Mouse (Mus musculus) inflammation-experienced regulatory T-cells (primary cell): ENCODE data around the gene Tceal7. TPM values are rescaled to one million over a fixed set of nuclear protein-coding genes. Genes with fewer than 3 reads are reported as not detected.

ENCODE experiments used
- polyA plus RNA-seq, 2 experiments: library from polyadenylated mRNA; unstranded; fragments of 100-300 nt; shearing (Covaris generic); gene quantifications; one replicate each; pipeline ENCODE4 v1.2.1; 2017

Tceal7 gene
- polyA plus RNA-seq = not detected

DNA sequence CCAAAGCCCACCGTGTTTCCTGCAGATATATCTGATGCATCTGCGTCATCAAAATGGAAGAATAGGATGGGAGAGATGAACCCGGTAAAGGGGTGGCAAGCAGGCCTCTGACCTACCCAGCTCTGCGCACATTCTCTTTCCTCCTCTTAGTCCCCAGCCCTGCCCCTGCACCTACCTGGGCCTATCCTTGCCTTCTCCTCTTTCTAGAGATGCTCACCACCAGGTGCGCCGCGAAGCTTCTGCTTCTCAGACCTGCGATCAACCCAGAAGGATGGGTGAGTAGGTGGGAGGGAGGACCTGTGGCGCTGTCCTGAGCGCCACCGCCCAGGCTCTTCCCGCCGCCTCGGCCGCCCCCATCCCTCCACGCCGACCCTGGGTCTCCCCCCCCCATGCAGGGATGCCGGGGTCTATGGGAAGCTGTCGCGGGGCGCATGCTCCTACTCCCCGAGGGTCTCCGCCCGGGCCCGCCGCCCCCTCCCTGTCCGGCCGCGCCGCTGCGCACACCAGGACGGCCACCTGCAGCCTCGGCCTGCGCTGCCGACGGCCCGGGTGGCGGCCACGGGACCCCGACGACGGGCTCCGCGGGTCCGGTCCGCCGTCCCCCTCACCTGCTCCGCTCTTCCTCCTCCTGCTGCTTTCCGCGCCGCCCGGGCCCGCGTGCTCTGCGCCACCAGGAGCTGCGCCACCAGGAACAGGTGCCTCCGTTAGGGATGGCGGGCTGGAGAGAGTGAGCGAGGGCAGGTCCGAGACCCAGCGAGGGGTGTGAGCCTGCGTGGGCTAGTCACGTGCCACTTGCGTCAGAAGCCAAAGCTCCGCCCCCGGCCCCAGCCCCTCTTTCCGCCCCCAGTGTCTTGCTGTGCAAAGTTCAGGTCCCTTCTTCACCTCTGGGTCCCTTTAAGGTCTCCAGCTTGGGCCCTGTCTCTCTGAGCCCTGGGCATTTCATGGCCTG is at the start of gene Tceal7, which contains the start of gene Bex1:
Gene Tceal7 (plus strand): TSS at position 51 of the 949 bp plus-strand sequence.
Gene Bex1 (minus strand): TSS at position 785 of the 949 bp plus-strand sequence.

DNA sequence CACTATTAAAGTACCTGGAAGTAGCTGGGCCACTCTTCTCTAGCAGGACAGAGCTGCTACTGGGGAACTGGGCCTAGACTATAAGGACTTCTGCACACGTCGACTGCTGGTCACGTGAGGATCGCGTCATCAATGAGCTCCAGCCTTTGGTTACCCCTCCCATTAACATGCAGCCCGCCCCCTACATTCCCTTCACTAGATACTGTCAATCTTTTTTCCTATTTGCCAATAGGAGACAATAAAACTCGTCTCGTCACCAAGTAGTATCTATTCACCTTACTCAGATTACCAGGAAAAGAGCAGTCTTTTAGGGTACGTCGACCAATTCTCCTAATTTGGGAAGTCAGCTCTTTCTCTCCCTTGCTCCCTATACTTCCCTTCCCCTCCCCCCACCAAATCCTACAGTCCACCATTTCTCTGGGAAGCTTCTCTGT is 42.4 kb upstream of the Tceal7 start, which contains the start of gene Tceal8:
Gene Tceal8 (minus strand): TSS at position 225 of the 434 bp plus-strand sequence.

DNA sequence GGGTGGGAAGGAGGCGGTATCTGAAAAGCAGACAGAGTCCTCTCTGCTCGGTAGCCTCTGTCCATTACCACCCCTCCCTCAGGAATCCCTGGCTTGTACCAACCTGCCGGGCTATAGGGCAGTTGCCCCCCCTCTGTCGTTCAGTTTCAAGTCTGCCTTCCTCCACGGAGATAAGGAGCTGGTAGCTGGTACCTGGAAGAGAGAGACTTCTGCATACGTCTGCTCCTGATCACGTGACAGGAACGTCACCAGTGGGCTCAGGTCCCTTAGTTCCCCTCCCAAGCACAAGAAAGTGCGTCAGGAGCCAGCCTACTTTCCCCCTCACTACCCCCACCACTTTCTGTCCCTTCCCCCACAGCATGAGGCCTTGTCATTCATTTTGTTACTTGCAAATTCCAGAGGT is 10.9 kb upstream of the Tceal7 start, which contains the start of gene Tceal5:
Gene Tceal5 (minus strand): TSS at position 213 of the 403 bp plus-strand sequence.

DNA sequence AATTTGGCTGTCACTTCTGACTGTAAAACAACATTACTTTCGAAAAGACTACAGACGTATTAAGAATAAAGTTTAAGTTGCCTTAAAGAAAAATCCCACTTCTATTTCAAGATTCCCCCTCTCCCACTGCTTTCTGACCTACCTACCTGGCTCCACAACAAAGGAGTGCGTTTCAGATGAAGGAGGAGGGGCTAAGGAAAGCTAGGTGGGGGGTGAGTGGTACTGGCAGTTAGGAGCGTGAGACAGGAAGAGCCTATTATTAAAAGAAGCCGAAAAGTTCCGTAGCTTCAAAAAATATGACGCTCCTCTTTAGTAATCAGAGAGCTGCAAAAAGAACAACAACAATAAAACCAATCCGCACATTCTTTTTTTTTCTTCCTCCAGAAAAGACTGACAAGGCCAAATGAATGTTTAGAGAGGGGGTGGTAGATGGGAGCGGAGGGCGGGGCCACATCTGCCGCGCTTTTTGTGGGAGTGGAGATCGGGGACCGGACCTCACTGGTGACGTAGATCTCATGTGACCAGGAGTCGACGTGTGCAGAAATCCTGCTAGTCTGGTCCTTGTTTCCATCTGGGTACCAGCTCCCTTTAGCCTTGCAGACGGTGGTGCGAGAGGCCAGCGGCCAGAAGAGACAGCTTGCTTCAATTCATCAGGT is 30.1 kb downstream of the Tceal7 start, which contains the start of gene Tceal9:
Gene Tceal9 (plus strand): TSS at position 506 of the 656 bp plus-strand sequence.

DNA sequence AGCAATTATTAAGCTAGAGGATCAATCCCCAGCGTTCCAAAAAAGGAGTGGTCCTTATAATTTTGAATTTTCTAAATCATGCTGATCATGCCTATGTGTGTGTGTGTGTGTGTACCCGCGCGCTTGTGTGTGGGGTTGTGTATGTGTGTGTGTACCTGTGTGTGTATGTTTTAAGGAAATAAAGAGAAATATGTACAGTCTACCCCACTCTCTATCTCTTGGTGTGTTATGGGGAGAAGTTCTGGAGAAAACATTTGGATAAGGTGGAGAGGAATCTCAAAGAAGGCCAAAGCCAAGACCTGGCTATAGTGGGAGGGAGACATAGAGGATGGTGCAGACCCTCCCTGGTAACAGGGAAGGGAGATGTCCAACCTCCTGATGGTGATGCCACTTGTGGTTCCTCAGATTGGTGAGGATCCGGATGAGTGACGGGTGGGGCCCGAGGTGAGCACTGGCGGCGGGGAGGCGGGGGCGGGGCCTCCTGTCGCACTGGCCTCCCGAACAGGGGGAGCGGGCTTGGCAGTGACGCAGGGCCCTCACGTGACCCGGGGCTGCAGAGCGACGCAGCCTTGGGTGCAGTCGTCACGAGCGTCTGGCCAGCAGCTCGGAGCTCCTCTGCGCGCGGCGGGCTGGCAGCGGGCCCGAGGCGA is 55.3 kb downstream of the Tceal7 start, which contains the start of gene Bex3:
Gene Bex3 (plus strand): TSS at position 511 of the 650 bp plus-strand sequence.

Other genes starting within 250 kb of the Tceal7 start
- 10 to 100 TPM in 1 of 2 experiments, 1 to 10 TPM in 1; 9.7 to 10.9 TPM for gene Arxes2, start 221.0 kb upstream of the Tceal7 start, polyA plus RNA-seq
- under 1 TPM in 1 of 2 experiments, not detected in 1; 0.36 TPM for gene Arxes1, start 181.4 kb upstream of the Tceal7 start, polyA plus RNA-seq
- 1 to 10 TPM; 1.7 to 5.2 TPM for gene Bex2, start 146.5 kb upstream of the Tceal7 start, polyA plus RNA-seq
- gene Nxf3, start 129.5 kb upstream of the Tceal7 start, polyA plus RNA-seq = not detected
- under 1 TPM in 1 of 2 experiments, not detected in 1; 0.49 TPM for gene Bex4, start 75.8 kb upstream of the Tceal7 start, polyA plus RNA-seq
- 1 to 10 TPM in 1 of 2 experiments, under 1 TPM in 1; 0.45 to 1.3 TPM for gene Tceal8, start 42.4 kb upstream of the Tceal7 start, polyA plus RNA-seq
- gene Tceal5, start 10.9 kb upstream of the Tceal7 start, polyA plus RNA-seq = under 1 TPM; 0.39 to 0.48 TPM
- gene Bex1, start 734 bp downstream of the Tceal7 start, polyA plus RNA-seq = under 1 TPM; 0.31 to 0.83 TPM
- gene Tceal9, start 30.3 kb downstream of the Tceal7 start, polyA plus RNA-seq = 10 to 100 TPM; 29.8 to 45.6 TPM
- 10 to 100 TPM; 82.4 to 89.9 TPM for gene Bex3, start 55.5 kb downstream of the Tceal7 start, polyA plus RNA-seq